Comparison of ENCODE assay signal across 8 mouse cellular contexts in the genomic region with DNA sequence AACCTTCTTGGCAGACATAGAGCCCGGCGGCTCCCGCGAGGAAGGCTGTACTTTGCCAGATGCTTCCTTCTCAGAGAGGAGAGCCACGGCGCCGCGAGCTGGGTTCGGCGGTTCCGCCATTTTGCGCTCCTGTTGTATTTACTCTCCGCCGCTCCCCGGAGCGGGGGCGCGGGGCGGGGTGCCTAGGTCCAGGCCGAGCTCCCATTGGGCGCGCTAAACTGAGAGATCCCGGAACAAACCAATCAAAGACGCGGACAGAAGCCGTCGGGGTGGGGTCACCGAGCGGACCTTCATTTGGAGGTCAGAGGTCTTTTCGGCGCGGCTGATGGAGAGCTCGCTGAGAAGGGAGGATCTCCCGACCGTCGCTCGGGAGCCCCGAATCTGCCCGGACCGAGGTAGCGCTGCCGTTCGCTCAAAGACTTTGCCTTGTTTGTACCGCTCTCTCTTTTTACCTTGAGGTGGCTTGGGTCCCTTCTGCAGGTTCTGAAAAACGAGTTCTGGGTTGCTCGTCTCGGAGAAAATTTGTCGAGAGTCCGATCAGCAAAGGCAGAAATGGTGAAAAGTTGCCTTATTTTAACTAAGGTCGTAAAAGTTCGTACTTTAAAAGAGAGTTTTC. TPM values are rescaled to one million over a fixed set of nuclear protein-coding genes. Genes with fewer than 3 reads are reported as not detected.
DNase-seq lines count a peak whose midpoint lies in the region; ATAC-seq and TF ChIP-seq lines count a peak whose summit lies in the region.

No protein-coding gene starts in this region.

- H3K27me3 ChIP-seq in embryonic facial prominence, embryonic 13.5 days: no peaks in the 10 kb centered on the region
- no peaks in the 10 kb centered on the region for H3K27me3 ChIP-seq in kidney, adult 2 months (replicated peaks; ENCODE audit: control insufficient read depth, insufficient read depth, low read length)
- no peaks in the 10 kb centered on the region for H3K27me3 ChIP-seq in limb, embryonic 12.5 days
- H3K27me3 ChIP-seq in midbrain, embryonic 15.5 days (replicated peaks): no peaks in the 10 kb centered on the region
- no peaks in the 10 kb centered on the region for H3K27me3 ChIP-seq in spleen, adult 2 months (ENCODE audit: control insufficient read depth, insufficient read depth, low read length)

- H3K9me3 ChIP-seq in embryonic facial prominence, embryonic 13.5 days: peaks cover 3% of the 10 kb centered on the region
- peaks cover 4% of the 10 kb centered on the region for H3K9me3 ChIP-seq in limb, embryonic 12.5 days
- no peaks in the 10 kb centered on the region for H3K9me3 ChIP-seq in midbrain, embryonic 15.5 days

- no peak for TF ChIP-seq POLR2A in kidney, adult 2 months (IDR thresholded peaks at IDR 0.05; ENCODE audit: low read depth, low read length)
- peak; percentile 57 for TF ChIP-seq POLR2A in spleen, adult 2 months (IDR thresholded peaks at IDR 0.05; ENCODE audit: low read depth, low read length)

- peaks cover 13% of the 10 kb centered on the region; the same call in 1 of the 2 replicates for H3K4me1 ChIP-seq in embryonic facial prominence, embryonic 13.5 days
- H3K4me1 ChIP-seq in kidney, adult 2 months (ENCODE audit: control insufficient read depth, insufficient read depth, low read length): peaks cover 13% of the 10 kb centered on the region
- H3K4me1 ChIP-seq in limb, embryonic 12.5 days (replicated peaks): peaks cover 14% of the 10 kb centered on the region; the same call in 1 of the 2 replicates
- peaks cover 16% of the 10 kb centered on the region for H3K4me1 ChIP-seq in midbrain, embryonic 15.5 days
- peaks cover 26% of the 10 kb centered on the region for H3K4me1 ChIP-seq in spleen, adult 2 months (ENCODE audit: control insufficient read depth, insufficient read depth, insufficient read length)

- under 1% methylated on average over 51 of the region's 51 CpGs for WGBS in embryonic facial prominence, embryonic 13.5 days
- 1% methylated on average over 51 of the region's 51 CpGs for WGBS in kidney, adult 2 months
- under 1% methylated on average over 51 of the region's 51 CpGs for WGBS in limb, embryonic 12.5 days
- WGBS in midbrain, embryonic 15.5 days: under 1% methylated on average over 50 of the region's 51 CpGs
- under 1% methylated on average over 51 of the region's 51 CpGs for WGBS in spleen, adult 2 months

- TF ChIP-seq CTCF in kidney, adult 2 months (conservative IDR thresholded peaks at IDR 0.05; ENCODE audit: insufficient read depth, insufficient read length, low read depth, low read length): no peak
- no peak; the same call in 1 of the 2 replicates for TF ChIP-seq CTCF in spleen, adult 2 months (IDR thresholded peaks at IDR 0.05; ENCODE audit: extremely low read depth, insufficient read depth, insufficient read length, insufficient replicate concordance)

- peak; percentile 98 for ATAC-seq in embryonic facial prominence, embryonic 13.5 days (ENCODE audit: insufficient number of reproducible peaks, insufficient read depth, low FRiP score, low TSS enrichment, low read depth)
- peak; percentile 99 for ATAC-seq in limb, embryonic 12.5 days (ENCODE audit: insufficient number of reproducible peaks, insufficient read depth, low FRiP score, low TSS enrichment, low read depth)
- peak; percentile 99 for ATAC-seq in midbrain, embryonic 15.5 days (replicated peaks)

- H3K36me3 ChIP-seq in embryonic facial prominence, embryonic 13.5 days: peaks cover 6% of the 10 kb centered on the region
- no peaks in the 10 kb centered on the region for H3K36me3 ChIP-seq in kidney, adult 2 months (ENCODE audit: control insufficient read depth, insufficient read depth, low read length)
- H3K36me3 ChIP-seq in limb, embryonic 12.5 days: peaks cover 11% of the 10 kb centered on the region
- H3K36me3 ChIP-seq in midbrain, embryonic 15.5 days (replicated peaks): no peaks in the 10 kb centered on the region
- no peaks in the 10 kb centered on the region for H3K36me3 ChIP-seq in spleen, adult 2 months (ENCODE audit: control insufficient read depth, insufficient read depth, low read length)

- H3K4me2 ChIP-seq in embryonic facial prominence, embryonic 13.5 days: peak overlapping the region; percentile 70
- H3K4me2 ChIP-seq in limb, embryonic 12.5 days: peak overlapping the region; percentile 77
- H3K4me2 ChIP-seq in midbrain, embryonic 15.5 days: peak overlapping the region; percentile 55

- peak overlapping the region; percentile 99 for H3K27ac ChIP-seq in embryonic facial prominence, embryonic 13.5 days
- H3K27ac ChIP-seq in kidney, adult 2 months (ENCODE audit: insufficient read depth, low read depth, low read length): peak overlapping the region; percentile 97
- peak overlapping the region; percentile 99 for H3K27ac ChIP-seq in limb, embryonic 12.5 days
- H3K27ac ChIP-seq in midbrain, embryonic 15.5 days: peak overlapping the region; percentile 99
- H3K27ac ChIP-seq in spleen, adult 2 months (ENCODE audit: insufficient read depth, low read length): peak overlapping the region; percentile 97

- peak; percentile 94 for DNase-seq in 3134 (ENCODE audit: extremely low read depth, insufficient read length, low spot score)
- peak; percentile 98 for DNase-seq in adrenal gland, postnatal 36 days
- peak; percentile 96 to 99 for DNase-seq in heart, adult 18-20 months
- peak; percentile 99 for DNase-seq in kidney, adult 2 months
- DNase-seq in spleen, adult 2 months (ENCODE audit: low read depth in 1 of 2, low spot score in 2 of 2): peak; percentile 90 to 96

- peak overlapping the region; percentile 95 for H3K4me3 ChIP-seq in embryonic facial prominence, embryonic 13.5 days
- peak overlapping the region; percentile 97 for H3K4me3 ChIP-seq in kidney, adult 2 months (ENCODE audit: insufficient read depth, low read depth, low read length)
- H3K4me3 ChIP-seq in limb, embryonic 12.5 days (replicated peaks): peak overlapping the region; percentile 95
- H3K4me3 ChIP-seq in midbrain, embryonic 15.5 days: peak overlapping the region; percentile 98
- peak overlapping the region; percentile 93 for H3K4me3 ChIP-seq in spleen, adult 2 months (ENCODE audit: extremely low read depth, insufficient read depth, insufficient read length)

- H3K9ac ChIP-seq in embryonic facial prominence, embryonic 13.5 days: peak overlapping the region; percentile 97
- H3K9ac ChIP-seq in limb, embryonic 12.5 days (replicated peaks): peak overlapping the region; percentile 94
- peak overlapping the region; percentile 92 for H3K9ac ChIP-seq in midbrain, embryonic 15.5 days

RNA-seq across cellular contexts. Expression of a gene that starts 4.4 kb away (rescaled TPM):
- total RNA-seq in adrenal gland, postnatal 36 days (2021): 10 to 100 TPM; 14.2 to 16.8 TPM
- 5.9 and 6.9 TPM in 2 replicates for polyA plus RNA-seq in embryonic facial prominence, embryonic 13.5 days (2015; fragmentation: Nextera tagmentation; extraction: Ambion mirVana)
- total RNA-seq in heart, adult 18-20 months (2021): 10 to 100 TPM; 11.3 to 13.3 TPM
- 3.2 and 3.9 TPM in 2 replicates for polyA plus RNA-seq in kidney, adult 2 months (2012; rRNA removed)
- polyA plus RNA-seq in limb, embryonic 12.5 days (2016; fragmentation: Nextera tagmentation; extraction: Ambion mirVana): 4.9 and 7.0 TPM in 2 replicates
- polyA plus RNA-seq in midbrain, embryonic 15.5 days (2015; fragmentation: Nextera tagmentation; extraction: Ambion mirVana): 4.6 TPM in 2 replicates
- 6.1 and 7.4 TPM in 2 replicates for polyA plus RNA-seq in spleen, adult 2 months (2012; rRNA removed)

Comparison
In these comparisons a context has a peak if more than half of its experiments do, and no peak if none do; other contexts are left out.
1. Peak in every context shown above with its lines: DNase-seq, ATAC-seq, H3K4me3 ChIP-seq and H3K27ac ChIP-seq.